Mouse (Mus musculus): ENCODE data around the gene Kctd2. TPM values are rescaled to one million over a fixed set of nuclear protein-coding genes. Genes with fewer than 3 reads are reported as not detected.

The Kctd2 gene
- polyA plus RNA-seq, 1 experiment from 2014 or later: 9.3 TPM

DNA sequence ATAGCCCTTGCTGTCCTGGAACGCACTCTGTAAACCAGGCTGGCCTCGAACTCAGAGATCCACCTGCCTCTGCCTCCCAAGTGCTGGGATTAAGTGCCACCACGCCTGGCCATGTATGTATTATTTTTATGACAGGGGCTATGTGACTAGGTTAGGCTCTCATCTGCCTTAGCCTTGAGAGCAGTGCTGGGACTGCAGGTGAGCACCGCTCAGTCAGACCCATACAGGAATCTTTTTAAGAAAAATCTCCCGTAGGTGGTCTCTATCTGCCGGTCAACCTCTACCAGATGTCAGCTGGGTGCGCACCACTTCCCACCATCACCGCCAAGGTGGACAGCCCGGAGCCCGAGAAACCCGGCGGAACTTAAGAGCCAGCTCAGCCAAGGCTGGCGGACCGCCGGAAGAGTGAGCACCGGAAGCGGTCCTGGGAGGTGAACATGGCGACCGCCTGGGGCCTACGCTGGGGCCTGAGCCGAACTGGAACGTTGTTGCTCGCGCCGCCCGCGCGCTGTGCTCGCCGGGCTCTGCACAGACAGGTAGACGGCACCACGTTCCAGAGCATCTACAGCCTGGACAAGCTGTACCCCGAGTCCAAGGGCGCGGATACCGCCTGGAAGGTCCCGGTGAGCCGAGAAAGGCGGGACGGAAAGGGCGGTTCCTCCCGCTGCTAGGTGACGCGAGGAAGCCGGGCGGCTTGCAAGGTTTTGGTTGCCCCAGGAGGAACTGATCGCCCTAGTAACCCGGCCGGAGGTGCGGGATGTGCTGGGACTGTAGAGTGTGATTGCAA lies 16.4 kb upstream of the Kctd2 start, which contains the start of gene Mrpl58:
Gene Mrpl58, plus strand, starts transcription at position 415 of the 787 bp plus-strand sequence.
- H3K4me3 ChIP-seq: peak within 1 kb of the TSS; percentile 83
- no peaks in the 10 kb centered on the region for H3K9me3 ChIP-seq (replicated peaks)
- H3K27ac ChIP-seq: peak within 1 kb of the TSS; percentile 77
- WGBS (ENCODE audit: insufficient replicate concordance): 2% methylated on average over 50 of the region's 50 CpGs
- peaks cover 25% of the 10 kb centered on the region for H3K36me3 ChIP-seq
- ATAC-seq: peak; percentile 92
- H3K9ac ChIP-seq: peak within 1 kb of the TSS; percentile 83
- H3K27me3 ChIP-seq (replicated peaks): peaks cover 5% of the 10 kb centered on the region
- peak within 1 kb of the TSS; percentile 82 for H3K4me2 ChIP-seq
- peaks cover 22% of the 10 kb centered on the region for H3K4me1 ChIP-seq

DNA sequence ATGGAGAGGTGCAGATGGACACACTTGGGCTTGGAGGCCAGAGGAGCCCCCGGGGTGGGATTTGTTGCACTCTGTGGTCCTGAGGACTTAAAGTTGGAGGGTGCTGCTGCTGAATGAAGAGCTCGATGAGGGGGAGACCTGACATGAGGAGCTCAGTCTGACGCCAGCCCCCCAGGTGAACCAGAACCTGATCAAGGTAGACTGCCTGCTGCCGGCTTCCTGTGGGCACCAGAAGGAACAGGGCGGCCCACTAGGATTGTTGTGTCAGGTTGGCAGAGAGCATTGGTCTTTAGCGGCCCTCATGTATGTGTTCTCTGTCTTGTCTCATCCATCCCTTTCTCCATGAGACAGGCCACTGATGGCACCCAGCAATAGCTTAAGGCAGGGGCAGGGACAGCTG lies 14.2 kb upstream of the Kctd2 start:
- Histone ChIP-seq H3K4me1 (peaks cover 27% of the 10 kb centered on the region), H3K9me3 (replicated peaks) (no peaks in the 10 kb centered on the region), H3K4me3 (no peak overlapping the region), H3K36me3 (peaks cover 45% of the 10 kb centered on the region), H3K4me2 (no peak overlapping the region), H3K9ac (no peak overlapping the region), H3K27me3 (replicated peaks) (peaks cover 4% of the 10 kb centered on the region; the same call in 1 of the 2 replicates), H3K27ac (no peak overlapping the region)
- 82% methylated on average over 6 of the region's 6 CpGs for WGBS (ENCODE audit: insufficient replicate concordance)
- ATAC-seq: no peak

DNA sequence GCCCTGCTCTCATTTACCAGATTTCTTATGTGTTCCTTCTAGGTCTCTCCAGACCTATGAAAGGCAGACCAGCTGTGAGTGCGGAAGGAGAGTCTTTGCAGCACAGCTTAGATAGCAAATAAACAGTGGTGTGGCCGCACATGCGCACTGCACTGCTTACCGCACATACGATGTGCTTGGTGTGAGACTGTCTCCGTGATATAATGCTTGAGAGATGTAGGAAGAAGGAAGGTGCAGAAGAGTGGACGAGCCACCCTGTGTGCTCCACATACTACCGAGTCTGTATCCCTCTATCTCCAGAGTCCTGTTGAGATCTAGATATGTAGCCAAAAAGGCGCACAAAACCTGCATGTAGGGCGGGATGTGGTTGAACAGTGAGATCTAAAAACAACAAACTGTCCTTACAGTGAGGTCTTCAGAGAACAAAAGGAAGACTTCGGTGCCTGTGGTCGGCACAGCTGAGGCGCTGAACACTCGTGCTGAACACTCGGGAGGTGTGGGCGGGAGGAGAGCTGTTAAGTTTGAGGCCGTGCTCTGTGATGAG lies 13.0 kb upstream of the Kctd2 start:
- 83% methylated on average over 17 of the region's 17 CpGs for WGBS (ENCODE audit: insufficient replicate concordance)
- peaks cover 51% of the 10 kb centered on the region for H3K36me3 ChIP-seq

DNA sequence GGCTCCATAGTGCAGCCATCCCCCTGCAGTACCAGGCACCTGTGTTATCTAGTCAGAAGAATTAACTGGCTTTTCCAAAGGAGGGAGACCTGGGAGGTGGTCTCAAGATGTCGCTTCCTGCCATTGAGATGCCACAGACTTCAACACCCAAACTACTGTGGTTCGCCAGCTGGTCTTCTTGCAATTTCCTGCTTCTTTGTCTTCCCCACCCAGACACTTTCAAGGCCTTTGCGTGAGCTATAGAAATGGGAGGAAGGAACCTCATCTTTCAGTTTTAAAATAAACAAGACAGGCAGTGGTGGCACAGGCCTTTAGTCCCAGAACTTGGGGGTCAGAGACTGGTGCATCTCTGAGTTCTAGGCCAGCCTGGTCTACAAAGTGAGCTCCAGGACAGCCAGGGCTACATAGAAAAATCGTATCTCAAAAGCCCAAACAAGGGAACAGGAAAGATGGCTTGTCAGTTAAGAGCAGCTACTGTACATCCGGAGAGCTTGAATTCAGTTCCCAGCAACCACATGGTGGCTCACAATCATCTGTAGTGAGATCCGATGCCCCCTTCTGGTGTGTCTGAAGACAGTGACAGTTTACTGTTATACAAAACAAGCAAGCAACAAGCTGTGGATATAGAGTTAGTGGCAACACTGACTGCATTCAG lies 11.5 kb upstream of the Kctd2 start:
- no peak overlapping the region for H3K4me3 ChIP-seq
- H3K27ac ChIP-seq: peak overlapping the region; percentile 22; the same call in 1 of the 2 replicates
- H3K9me3 ChIP-seq (replicated peaks): no peaks in the 10 kb centered on the region
- WGBS (ENCODE audit: insufficient replicate concordance): 58% methylated on average over 6 of the region's 6 CpGs
- no peaks in the 10 kb centered on the region for H3K27me3 ChIP-seq (replicated peaks)
- peaks cover 38% of the 10 kb centered on the region for H3K4me1 ChIP-seq
- no peak overlapping the region for H3K4me2 ChIP-seq
- no peak overlapping the region for H3K9ac ChIP-seq
- H3K36me3 ChIP-seq: peaks cover 51% of the 10 kb centered on the region
- ATAC-seq: no peak

More for the DNA sequence above, 13.0 kb upstream of the Kctd2 start:
- H3K4me3 ChIP-seq: no peak overlapping the region
- H3K9ac ChIP-seq: no peak overlapping the region
- no peaks in the 10 kb centered on the region for H3K27me3 ChIP-seq (replicated peaks)
- peaks cover 39% of the 10 kb centered on the region for H3K4me1 ChIP-seq
- H3K4me2 ChIP-seq: no peak overlapping the region
- H3K27ac ChIP-seq: no peak overlapping the region
- no peaks in the 10 kb centered on the region for H3K9me3 ChIP-seq (replicated peaks)
- no peak for ATAC-seq

DNA sequence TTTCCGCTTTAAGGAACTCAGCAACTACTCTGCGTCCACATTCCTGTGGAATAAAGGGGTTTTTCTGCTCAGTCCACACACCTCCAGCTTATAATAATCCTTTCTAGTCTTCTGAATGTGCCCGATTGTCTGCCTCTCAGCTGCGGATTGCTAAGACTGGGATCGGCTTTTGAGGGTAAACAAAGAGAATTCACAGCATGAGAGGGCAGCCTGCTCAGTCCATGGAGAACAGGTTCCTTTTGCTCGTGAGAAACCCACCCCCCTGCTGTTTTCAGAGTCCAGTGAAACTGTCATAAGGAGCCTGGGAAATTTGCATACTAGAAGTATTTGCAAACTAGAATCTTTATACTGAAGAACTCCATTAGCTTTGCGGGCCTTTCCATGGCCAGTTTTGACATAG lies 10.4 kb upstream of the Kctd2 start:
- no peaks in the 10 kb centered on the region for H3K27me3 ChIP-seq (replicated peaks)
- no peaks in the 10 kb centered on the region for H3K9me3 ChIP-seq (replicated peaks)
- no peak overlapping the region for H3K4me2 ChIP-seq
- H3K9ac ChIP-seq: no peak overlapping the region
- no peak overlapping the region for H3K27ac ChIP-seq
- H3K4me3 ChIP-seq: no peak overlapping the region
- peaks cover 41% of the 10 kb centered on the region for H3K4me1 ChIP-seq
- peaks cover 51% of the 10 kb centered on the region for H3K36me3 ChIP-seq
- no peak for ATAC-seq
- 81% methylated on average over 7 of the region's 7 CpGs for WGBS (ENCODE audit: insufficient replicate concordance)

DNA sequence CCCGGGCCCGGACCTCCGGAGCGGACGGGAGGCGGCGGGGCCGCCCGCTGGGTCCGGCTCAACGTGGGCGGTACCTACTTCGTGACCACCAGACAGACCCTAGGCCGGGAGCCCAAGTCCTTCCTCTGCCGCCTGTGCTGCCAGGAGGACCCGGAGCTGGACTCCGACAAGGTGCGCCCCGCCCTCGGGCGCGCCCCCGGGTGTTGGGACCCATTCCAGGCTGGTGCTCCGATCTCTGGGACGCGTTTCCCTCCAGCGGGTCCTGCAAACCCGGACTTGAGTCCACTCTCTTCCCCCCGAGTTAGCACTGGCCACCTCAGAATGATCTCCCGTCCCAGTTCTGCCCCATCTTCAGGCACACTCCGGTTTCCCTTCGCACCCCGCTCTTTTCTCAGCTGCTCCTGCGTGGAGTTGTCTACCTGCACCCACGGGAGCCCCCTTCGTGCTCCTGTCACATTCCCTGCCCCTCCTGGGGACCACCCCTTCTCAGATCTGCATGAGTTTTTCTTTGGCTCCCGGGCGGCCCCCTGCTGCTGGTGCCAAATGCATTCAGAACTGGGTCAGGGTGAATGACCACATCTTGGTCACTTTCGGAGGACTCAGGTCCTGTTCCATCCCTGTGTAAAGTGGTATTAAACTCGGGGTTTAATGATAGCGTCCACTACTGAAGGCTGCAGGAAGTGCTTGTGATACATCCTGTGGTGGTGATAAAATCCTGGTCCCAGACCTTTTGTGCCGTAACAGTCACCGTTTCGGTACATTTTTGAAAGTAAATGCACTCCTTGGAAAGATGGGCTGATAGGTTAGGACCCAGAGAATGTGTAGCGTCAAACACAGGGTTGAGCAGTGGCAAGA lies 635 bp downstream of the Kctd2 start:
- Histone ChIP-seq H3K9ac (peak overlapping the region; percentile 92), H3K27me3 (replicated peaks) (no peaks in the 10 kb centered on the region), H3K36me3 (peaks cover 38% of the 10 kb centered on the region), H3K27ac (peak overlapping the region; percentile 88), H3K4me3 (peak overlapping the region; percentile 95), H3K9me3 (replicated peaks) (no peaks in the 10 kb centered on the region), H3K4me2 (peak overlapping the region; percentile 99), H3K4me1 (peaks cover 41% of the 10 kb centered on the region)
- ATAC-seq: peak; percentile 72
- whole genome bisulfite sequencing (ENCODE audit: insufficient replicate concordance): 1% methylated on average over 38 of the region's 45 CpGs

DNA sequence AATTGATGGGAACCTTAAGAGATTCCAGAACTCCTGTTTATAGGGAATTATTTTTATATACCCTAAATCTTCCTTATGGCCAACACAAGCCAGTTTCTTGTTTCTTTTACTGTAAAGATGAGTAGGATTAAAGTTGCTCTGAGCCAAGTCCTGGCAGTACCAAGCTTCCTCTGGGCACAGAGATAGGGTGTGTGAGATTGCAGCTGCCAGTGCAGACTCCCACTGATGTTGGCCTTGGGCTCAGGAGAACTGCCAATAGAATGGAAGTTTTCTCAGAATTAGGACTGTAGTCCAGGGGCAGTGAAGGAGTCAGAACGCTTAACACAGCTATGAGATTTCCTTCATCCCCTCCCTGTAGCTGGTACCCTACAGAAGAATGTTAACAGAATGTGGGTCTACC lies 1.4 kb downstream of the Kctd2 start:
- Histone ChIP-seq H3K27ac (no peak overlapping the region), H3K36me3 (peaks cover 31% of the 10 kb centered on the region), H3K27me3 (replicated peaks) (no peaks in the 10 kb centered on the region), H3K9ac (peak overlapping the region; percentile 92), H3K9me3 (replicated peaks) (no peaks in the 10 kb centered on the region), H3K4me1 (peaks cover 41% of the 10 kb centered on the region), H3K4me2 (peak overlapping the region; percentile 99), H3K4me3 (peak overlapping the region; percentile 95)
- no peak for ATAC-seq
- WGBS (ENCODE audit: insufficient replicate concordance): 67% methylated on average over 1 of the region's 1 CpGs

DNA sequence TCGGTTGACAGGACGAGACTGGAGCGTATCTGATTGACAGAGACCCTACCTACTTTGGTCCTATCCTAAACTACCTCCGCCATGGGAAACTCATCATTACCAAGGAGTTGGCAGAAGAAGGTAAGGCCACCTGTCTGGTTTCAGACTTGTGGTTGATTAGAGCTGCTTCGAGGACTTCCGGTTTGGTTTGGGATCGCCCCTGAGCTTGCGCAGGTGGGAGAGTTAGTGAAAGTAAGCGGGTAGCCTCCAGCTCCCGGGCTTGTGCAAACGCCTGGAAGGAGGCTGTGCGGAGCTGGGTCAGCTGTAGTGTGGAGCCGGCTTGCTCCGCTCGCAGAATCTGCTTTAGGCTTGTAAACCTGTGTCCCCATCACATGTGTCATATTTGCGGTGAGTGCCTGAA lies 2.0 kb downstream of the Kctd2 start:
- WGBS (ENCODE audit: insufficient replicate concordance): 85% methylated on average over 16 of the region's 16 CpGs
- ATAC-seq: no peak
- Histone ChIP-seq H3K4me1 (peaks cover 38% of the 10 kb centered on the region), H3K27ac (no peak overlapping the region), H3K4me3 (no peak overlapping the region), H3K4me2 (peak overlapping the region; percentile 99; the same call in 1 of the 2 replicates), H3K36me3 (peaks cover 27% of the 10 kb centered on the region), H3K9ac (no peak overlapping the region), H3K9me3 (replicated peaks) (no peaks in the 10 kb centered on the region), H3K27me3 (replicated peaks) (no peaks in the 10 kb centered on the region)

DNA sequence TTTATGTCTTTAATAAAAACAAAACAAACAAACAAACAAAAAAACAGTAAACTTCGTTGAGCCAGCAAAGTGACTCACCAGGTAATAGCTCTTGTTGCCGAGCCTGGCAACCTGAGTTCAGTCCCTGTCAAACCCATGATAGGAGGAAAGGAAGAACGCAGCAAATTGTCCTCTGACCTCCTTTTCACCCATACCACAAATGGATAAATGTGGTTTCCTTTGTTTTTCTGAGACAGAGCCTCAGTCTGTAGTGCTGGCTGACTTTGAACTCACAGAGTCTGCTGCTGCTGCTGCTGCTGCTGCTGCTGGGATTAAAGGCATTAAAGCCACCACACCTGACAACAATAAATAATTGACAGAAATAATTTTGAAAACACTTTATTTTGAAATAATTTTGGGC lies 3.2 kb downstream of the Kctd2 start:
- Histone ChIP-seq H3K9ac (no peak overlapping the region), H3K9me3 (replicated peaks) (no peaks in the 10 kb centered on the region), H3K4me2 (no peak overlapping the region), H3K27ac (no peak overlapping the region), H3K4me1 (peaks cover 37% of the 10 kb centered on the region), H3K27me3 (replicated peaks) (no peaks in the 10 kb centered on the region), H3K4me3 (no peak overlapping the region), H3K36me3 (peaks cover 24% of the 10 kb centered on the region)
- no peak for ATAC-seq
- WGBS (ENCODE audit: insufficient replicate concordance): 64% methylated on average over 3 of the region's 3 CpGs

DNA sequence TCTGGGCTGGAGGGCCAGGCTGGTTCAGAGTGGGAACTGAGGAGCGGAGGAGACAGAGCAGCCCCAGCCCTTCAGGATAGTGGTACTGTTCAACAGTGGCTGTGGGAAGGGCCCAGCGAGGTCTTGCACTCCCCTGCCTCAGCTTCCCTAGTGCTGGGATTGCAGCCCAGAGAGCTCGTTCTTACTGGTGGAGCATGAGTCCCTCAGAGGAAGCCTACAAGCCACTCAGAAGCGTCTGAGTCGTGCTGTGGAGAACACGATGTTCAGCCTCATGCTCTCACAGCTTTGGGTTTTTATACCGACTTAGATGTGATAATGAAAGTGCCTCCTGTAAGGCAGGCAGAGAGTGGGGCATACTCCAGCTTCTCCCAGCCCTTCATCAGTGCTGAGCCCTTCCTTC lies 4.7 kb downstream of the Kctd2 start:
- Histone ChIP-seq H3K27ac (no peak overlapping the region), H3K36me3 (peaks cover 33% of the 10 kb centered on the region), H3K9ac (no peak overlapping the region), H3K27me3 (replicated peaks) (no peaks in the 10 kb centered on the region), H3K9me3 (replicated peaks) (no peaks in the 10 kb centered on the region), H3K4me1 (peaks cover 27% of the 10 kb centered on the region), H3K4me3 (no peak overlapping the region), H3K4me2 (no peak overlapping the region)
- ATAC-seq: no peak
- 78% methylated on average over 7 of the region's 7 CpGs for WGBS (ENCODE audit: insufficient replicate concordance)

DNA sequence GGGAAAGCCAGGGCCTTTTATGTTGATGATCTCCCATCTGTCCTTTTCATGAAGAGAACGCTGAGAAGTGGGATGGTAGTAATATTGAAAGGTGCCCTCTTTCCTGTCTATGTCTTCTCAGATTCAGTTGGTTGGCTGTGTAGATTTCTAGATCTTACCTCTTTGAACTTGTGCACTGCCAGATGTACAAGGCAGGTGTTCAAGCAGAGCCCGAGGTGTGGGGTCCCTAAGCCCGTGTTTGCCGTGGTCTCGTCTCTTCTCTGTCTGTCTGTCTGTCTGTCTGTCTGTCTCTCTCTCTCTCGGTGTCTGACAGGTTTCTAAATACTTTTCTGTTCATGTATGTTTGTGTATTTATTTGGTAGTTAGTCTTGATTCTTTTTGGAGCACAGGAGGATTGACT lies 5.7 kb downstream of the Kctd2 start:
- no peaks in the 10 kb centered on the region for H3K27me3 ChIP-seq (replicated peaks)
- H3K36me3 ChIP-seq: peaks cover 43% of the 10 kb centered on the region
- H3K27ac ChIP-seq: no peak overlapping the region
- ATAC-seq: no peak
- H3K4me1 ChIP-seq: peaks cover 24% of the 10 kb centered on the region
- H3K4me3 ChIP-seq: no peak overlapping the region
- WGBS (ENCODE audit: insufficient replicate concordance): 74% methylated on average over 6 of the region's 6 CpGs
- H3K9ac ChIP-seq: no peak overlapping the region
- no peak overlapping the region for H3K4me2 ChIP-seq
- no peaks in the 10 kb centered on the region for H3K9me3 ChIP-seq (replicated peaks)

All from liver, embryonic 12.5 days (tissue).